Mouse (Mus musculus): ENCODE results near the gene Mlip. TPM values are rescaled to one million over a fixed set of nuclear protein-coding genes. Genes with fewer than 3 reads are reported as not detected.
A peak's percentile ranks its signal among the peaks of the same experiment; 100 is the strongest.

Gene Mlip
- polyA plus RNA-seq, 1 experiment from 2014 or later: 0.60 TPM

- no peak overlapping the region for H3K4me3 ChIP-seq (ENCODE audit: low read length)
- no peaks in the 10 kb centered on the region for H3K9me3 ChIP-seq (ENCODE audit: control insufficient read depth, low read length)
- no peak overlapping the region for H3K27ac ChIP-seq (ENCODE audit: low read length)
- no peak overlapping the region for H3K4me2 ChIP-seq (ENCODE audit: low read depth, low read length)
- ATAC-seq: peak; percentile 81
- WGBS: 65% methylated on average over 2 of the region's 2 CpGs
- no peaks in the 10 kb centered on the region for H3K27me3 ChIP-seq (replicated peaks; ENCODE audit: control insufficient read depth, insufficient read depth, low read length)
- H3K4me1 ChIP-seq (ENCODE audit: control insufficient read depth, insufficient read depth, low read length): no peaks in the 10 kb centered on the region
- no peak overlapping the region for H3K9ac ChIP-seq (ENCODE audit: low read depth, low read length)
- no peaks in the 10 kb centered on the region for H3K36me3 ChIP-seq (ENCODE audit: control insufficient read depth, insufficient read depth, low read length)
Observed at GRCm38 (mm10) chr9:77071676-77072075, 281.1 kb downstream of the Mlip start.

DNA sequence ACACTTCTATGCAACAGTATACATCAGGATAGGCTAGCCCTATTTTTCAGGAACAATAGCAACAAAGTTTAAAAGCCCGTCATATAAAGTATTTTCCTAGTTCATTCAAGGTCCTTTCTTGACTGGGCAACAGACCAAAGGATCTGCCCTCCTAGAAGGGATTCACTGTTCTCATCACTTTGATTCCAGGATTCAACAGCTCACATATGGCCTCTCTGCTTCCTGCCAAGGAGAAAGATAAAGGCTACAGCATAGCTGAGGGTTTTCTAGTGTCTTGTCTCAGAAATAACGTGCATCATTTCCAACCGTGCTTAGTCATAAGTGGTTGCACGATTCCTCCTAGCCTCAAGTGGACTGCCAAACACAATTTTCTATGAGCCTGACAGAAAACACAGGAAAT lies 296.2 kb downstream of the Mlip start:
- no peak for ATAC-seq
- H3K4me1 ChIP-seq (ENCODE audit: control insufficient read depth, insufficient read depth, low read length): no peaks in the 10 kb centered on the region

DNA sequence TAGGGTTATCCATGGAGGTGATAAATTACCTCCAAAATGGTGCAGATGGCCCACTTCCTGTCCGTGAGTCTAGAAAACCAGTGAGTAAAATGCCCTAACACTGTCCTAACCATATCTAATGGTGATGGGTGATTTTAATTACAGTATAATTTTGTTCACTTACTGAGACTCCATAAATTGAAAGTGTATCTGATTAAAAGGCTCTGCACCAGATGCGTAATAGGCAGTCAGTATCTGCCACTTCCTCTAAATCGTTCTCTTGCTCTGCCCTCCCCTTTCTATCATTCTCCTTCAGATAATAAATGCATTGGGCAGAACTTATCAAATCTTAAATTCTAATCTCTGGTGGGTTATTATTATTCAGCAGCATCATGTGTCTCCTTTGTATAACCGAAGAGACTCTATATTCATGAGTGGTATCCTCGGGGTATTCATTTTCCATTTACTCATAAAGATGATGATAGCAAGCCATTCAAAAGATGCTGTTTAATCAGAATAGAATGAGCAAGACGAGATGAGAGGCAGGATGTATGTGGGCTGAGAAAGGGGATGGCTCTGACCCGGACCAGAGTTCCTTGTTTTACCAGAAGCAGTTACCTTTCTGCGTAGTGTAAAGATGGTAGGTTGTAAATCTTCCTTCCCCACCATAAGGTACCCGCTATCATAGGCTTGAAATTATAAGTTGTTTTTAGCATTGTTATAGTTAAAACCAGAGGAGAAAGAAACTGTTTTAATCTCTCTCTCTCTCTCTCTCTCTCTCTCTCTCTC lies 298.2 kb downstream of the Mlip start:
- Histone ChIP-seq H3K27ac (ENCODE audit: low read length) (no peak overlapping the region), H3K27me3 (replicated peaks; ENCODE audit: control insufficient read depth, insufficient read depth, low read length) (no peaks in the 10 kb centered on the region)

More for the DNA sequence above, 296.2 kb downstream of the Mlip start:
- H3K36me3 ChIP-seq (ENCODE audit: control insufficient read depth, insufficient read depth, low read length): no peaks in the 10 kb centered on the region
- H3K9me3 ChIP-seq (ENCODE audit: control insufficient read depth, low read length): no peaks in the 10 kb centered on the region
- no peak overlapping the region for H3K4me3 ChIP-seq (ENCODE audit: low read length)
- no peaks in the 10 kb centered on the region for H3K27me3 ChIP-seq (replicated peaks; ENCODE audit: control insufficient read depth, insufficient read depth, low read length)
- H3K27ac ChIP-seq (ENCODE audit: low read length): no peak overlapping the region
- WGBS: 72% methylated on average over 4 of the region's 4 CpGs
- no peak overlapping the region for H3K4me2 ChIP-seq (ENCODE audit: low read depth, low read length)
- H3K9ac ChIP-seq (ENCODE audit: low read depth, low read length): no peak overlapping the region

More for the DNA sequence above, 298.2 kb downstream of the Mlip start:
- H3K4me1 ChIP-seq (ENCODE audit: control insufficient read depth, insufficient read depth, low read length): no peaks in the 10 kb centered on the region
- no peaks in the 10 kb centered on the region for H3K9me3 ChIP-seq (ENCODE audit: control insufficient read depth, low read length)
- WGBS: 75% methylated on average over 9 of the region's 9 CpGs
- H3K9ac ChIP-seq (ENCODE audit: low read depth, low read length): no peak overlapping the region
- ATAC-seq: no peak
- no peak overlapping the region for H3K4me3 ChIP-seq (ENCODE audit: low read length)
- H3K4me2 ChIP-seq (ENCODE audit: low read depth, low read length): no peak overlapping the region
- no peaks in the 10 kb centered on the region for H3K36me3 ChIP-seq (ENCODE audit: control insufficient read depth, insufficient read depth, low read length)

Other genes with a start within 250 kb of the Mlip start
- 14.1 and 14.8 TPM in 2 replicates for gene Lrrc1, start 191.9 kb upstream of the Mlip start, polyA plus RNA-seq (2015; fragmentation: Nextera tagmentation; extraction: Ambion mirVana)